Mouse (Mus musculus) neural tube, embryonic 14.5 days (tissue): ENCODE results near the gene Rrp36. TPM values are rescaled to one million over a fixed set of nuclear protein-coding genes. Genes with fewer than 3 reads are reported as not detected.

Source experiments
- ATAC-seq: fragments of 200-750 bp; cut with Nextera tagmentation; 2 replicates; pipeline ENCODE4 v1.8.0; 2017; ENCODE audit warnings: low read depth, mild to moderate bottlenecking, moderate TSS enrichment, moderate library complexity
- H3K27ac ChIP-seq: fragments of 300-500 bp; sonication (generic); 2 replicates; pipeline ENCODE4 v1.5.1; 2014; ENCODE audit warnings: low read depth, mild to moderate bottlenecking, control low read depth, low read length, moderate library complexity, mixed read lengths
- H3K27me3 ChIP-seq: fragments of 300-500 bp; sonication (generic); 2 replicates; pipeline ENCODE4 v1.6.1; 2014; ENCODE audit warnings: low read length; ENCODE audit not compliant: control insufficient read depth, insufficient read depth
- H3K36me3 ChIP-seq: fragments of 300-500 bp; sonication (generic); 2 replicates; pipeline ENCODE4 v1.6.1; 2014; ENCODE audit warnings: low read length, mixed read lengths; ENCODE audit not compliant: control insufficient read depth, insufficient read depth
- H3K4me1 ChIP-seq: fragments of 300-500 bp; sonication (generic); 2 replicates; pipeline ENCODE4 v1.6.1; 2014; ENCODE audit warnings: low read length; ENCODE audit not compliant: control insufficient read depth, insufficient read depth
- H3K4me2 ChIP-seq: fragments of 300-500 bp; sonication (generic); 2 replicates; pipeline ENCODE4 v1.6.1; 2014; ENCODE audit warnings: mild to moderate bottlenecking, low read depth, low read length, control low read depth
- H3K4me3 ChIP-seq: fragments of 300-500 bp; sonication (generic); 2 replicates; pipeline ENCODE4 v1.5.1; 2014; ENCODE audit warnings: low read depth, low read length, control low read depth, mixed read lengths
- H3K9ac ChIP-seq: fragments of 300-500 bp; sonication (generic); replicated peaks from 2 replicates; pipeline ENCODE4 v1.6.1; 2014; ENCODE audit warnings: low read depth, mild to moderate bottlenecking, control low read depth, low read length, mixed read lengths
- H3K9me3 ChIP-seq: fragments of 300-500 bp; sonication (generic); 2 replicates; pipeline ENCODE4 v1.6.1; 2016; ENCODE audit warnings: low read length; ENCODE audit not compliant: control insufficient read depth
- WGBS: fragments of 180-500 bp; shearing (Covaris S2); extraction: QIAGEN DNeasy Blood & Tissue Kit; methylation state at CpG from one replicate; pipeline ENCODE4 v1.1.7; 2014; 5-methylcytosine and 5-hydroxymethylcytosine counted together
- polyA plus RNA-seq: library from polyadenylated mRNA; unstranded; fragments of >200 nt; fragmentation: Nextera tagmentation; extraction: Ambion mirVana; gene quantifications from 2 replicates; pipeline ENCODE4 v1.2.1, GENCODE M21; 2014

The Rrp36 gene
- polyA plus RNA-seq, 1 experiment from 2014 or later, result 49.6 TPM

GRCm38 (mm10) chr17:46617799-46618198 lies 56.4 kb downstream of the Rrp36 start:
- ATAC-seq, result no peak
- Histone ChIP-seq H3K27ac (no peak overlapping the region), H3K4me2 (no peak overlapping the region), H3K9ac (no peak overlapping the region), H3K4me1 (peaks cover 45% of the 10 kb centered on the region), H3K36me3 (no peaks in the 10 kb centered on the region), H3K9me3 (no peaks in the 10 kb centered on the region), H3K4me3 (no peak overlapping the region), H3K27me3 (no peaks in the 10 kb centered on the region)
- WGBS, result 28% methylated on average over 12 of the region's 12 CpGs

Other genes starting within 250 kb of the Rrp36 start
- 2.2 and 2.4 TPM in 2 replicates for gene Crip3, start 245.4 kb downstream of the Rrp36 start, polyA plus RNA-seq
- gene Slc22a7, start 235.9 kb downstream of the Rrp36 start, polyA plus RNA-seq, result not detected in 2 replicates
- gene Ttbk1, start 186.7 kb downstream of the Rrp36 start, polyA plus RNA-seq, result 6.3 and 7.0 TPM in 2 replicates
- gene Dnph1, start 177.6 kb downstream of the Rrp36 start, polyA plus RNA-seq, result 11.8 and 12.5 TPM in 2 replicates
- 15.7 and 18.5 TPM in 2 replicates for gene Cul9, start 128.0 kb downstream of the Rrp36 start, polyA plus RNA-seq
- gene Srf, start 118.2 kb downstream of the Rrp36 start, polyA plus RNA-seq, result 5.4 and 5.5 TPM in 2 replicates
- gene Ptk7, start 44.8 kb downstream of the Rrp36 start, polyA plus RNA-seq, result 7.9 and 23.7 TPM in 2 replicates
- gene Klc4, start 28.3 kb downstream of the Rrp36 start, polyA plus RNA-seq, result 27.7 and 32.1 TPM in 2 replicates
- gene Mrpl2, start 28.1 kb downstream of the Rrp36 start, polyA plus RNA-seq, result 59.9 and 64.4 TPM in 2 replicates
- 30.1 and 33.8 TPM in 2 replicates for gene Cul7, start 24.0 kb downstream of the Rrp36 start, polyA plus RNA-seq
- 263 and 301 TPM in 2 replicates for gene Mea1, start 4.4 kb upstream of the Rrp36 start, polyA plus RNA-seq
- gene Klhdc3, start 6.6 kb upstream of the Rrp36 start, polyA plus RNA-seq, result 151 and 161 TPM in 2 replicates
- gene Ppp2r5d, start 30.8 kb upstream of the Rrp36 start, polyA plus RNA-seq, result 69.9 and 83.9 TPM in 2 replicates
- 18.2 and 22.1 TPM in 2 replicates for gene Pex6, start 37.1 kb upstream of the Rrp36 start, polyA plus RNA-seq
- gene Gnmt, start 54.8 kb upstream of the Rrp36 start, polyA plus RNA-seq, result 2.1 TPM in 2 replicates
- gene Cnpy3, start 77.9 kb upstream of the Rrp36 start, polyA plus RNA-seq, result 62.5 and 65.8 TPM in 2 replicates
- 0.32 TPM in 1 of 2 replicates, not detected in the other for gene Ptcra, start 89.4 kb upstream of the Rrp36 start, polyA plus RNA-seq
- 58.3 and 60.4 TPM in 2 replicates for gene 2310039H08Rik, start 98.3 kb upstream of the Rrp36 start, polyA plus RNA-seq
- gene Rpl7l1, start 108.3 kb upstream of the Rrp36 start, polyA plus RNA-seq, result 69.9 and 82.1 TPM in 2 replicates
- 10.8 and 11.5 TPM in 2 replicates for gene Bicral, start 184.1 kb upstream of the Rrp36 start, polyA plus RNA-seq
- gene Tbcc, start 216.3 kb upstream of the Rrp36 start, polyA plus RNA-seq, result 62.1 and 65.4 TPM in 2 replicates
- gene Prph2, start 236.1 kb upstream of the Rrp36 start, polyA plus RNA-seq, result not detected in 2 replicates